Mouse (Mus musculus) kidney, adult 18-20 months (tissue): ENCODE results near the gene Slc45a1.

Experiments used
- DNase-seq: peaks from one replicate; pipeline ENCODE4 v3.0.0; 2021

The Slc45a1 gene

DNA sequence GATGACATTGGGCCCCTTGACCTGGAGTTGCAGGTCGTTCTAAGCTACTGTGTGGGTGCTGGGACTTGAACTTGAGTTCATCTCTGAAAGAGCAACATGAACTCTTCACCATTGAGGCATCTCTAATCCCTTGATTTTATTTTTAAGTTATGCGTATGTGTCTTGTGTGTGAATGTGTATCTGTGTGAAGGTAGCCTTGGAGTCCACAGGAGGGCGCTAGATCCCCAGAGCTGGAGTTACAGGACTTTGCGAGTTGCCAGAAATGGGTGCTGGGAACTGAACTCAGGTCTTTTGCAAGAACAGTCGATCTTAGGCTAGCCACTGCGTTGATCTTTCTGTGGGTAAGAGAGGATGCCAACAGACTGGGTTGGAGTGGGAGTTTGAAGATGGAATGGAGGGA, 4.5 kb upstream of the Slc45a1 start:
- DNase-seq = peak; percentile 53

DNA sequence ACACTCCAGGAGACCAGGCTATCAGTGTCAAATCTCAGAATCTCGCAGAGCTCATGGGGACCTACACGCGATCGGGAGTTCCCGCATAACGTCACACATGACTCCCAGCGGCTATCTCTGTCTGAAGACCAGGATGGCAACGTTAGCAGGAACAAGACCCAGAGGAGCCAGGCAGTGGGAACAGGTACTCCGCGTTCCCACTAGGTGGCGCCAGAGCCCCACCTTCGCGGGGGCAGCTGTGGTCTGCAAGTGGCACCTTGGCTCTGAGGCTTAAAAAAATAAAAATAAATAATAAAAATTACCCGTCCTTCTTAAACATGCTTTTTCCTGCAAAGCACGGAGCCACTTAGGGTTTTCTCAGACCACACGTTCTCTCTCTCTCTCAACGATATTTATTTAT, 4.0 kb upstream of the Slc45a1 start:
- peak; percentile 83 for DNase-seq

DNA sequence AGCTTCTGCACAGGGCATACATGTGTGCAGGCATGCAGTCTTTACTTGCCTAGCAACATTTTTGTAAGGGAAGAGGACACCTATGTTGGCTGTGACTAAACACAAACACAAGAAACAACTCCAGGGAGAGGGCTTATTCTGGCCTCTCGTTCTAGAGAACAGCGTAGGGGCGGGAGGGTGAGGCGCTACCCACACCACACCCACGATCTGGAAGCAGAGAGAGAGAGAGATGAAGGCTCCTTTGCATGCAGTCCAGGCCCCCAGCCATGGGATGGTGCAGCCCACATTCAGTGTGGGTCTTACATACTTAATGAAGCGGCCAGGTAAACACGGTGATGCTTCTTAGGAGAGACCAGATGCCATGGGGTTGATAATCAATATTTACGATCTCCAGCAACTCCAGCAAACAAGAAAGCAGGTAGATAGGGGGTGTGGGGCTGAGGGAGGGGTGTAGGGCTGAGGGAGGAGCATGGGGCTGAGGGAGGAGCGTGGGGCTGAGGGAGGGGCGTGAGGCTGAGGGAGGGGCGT, 1.2 kb upstream of the Slc45a1 start:
- no peak for DNase-seq

DNA sequence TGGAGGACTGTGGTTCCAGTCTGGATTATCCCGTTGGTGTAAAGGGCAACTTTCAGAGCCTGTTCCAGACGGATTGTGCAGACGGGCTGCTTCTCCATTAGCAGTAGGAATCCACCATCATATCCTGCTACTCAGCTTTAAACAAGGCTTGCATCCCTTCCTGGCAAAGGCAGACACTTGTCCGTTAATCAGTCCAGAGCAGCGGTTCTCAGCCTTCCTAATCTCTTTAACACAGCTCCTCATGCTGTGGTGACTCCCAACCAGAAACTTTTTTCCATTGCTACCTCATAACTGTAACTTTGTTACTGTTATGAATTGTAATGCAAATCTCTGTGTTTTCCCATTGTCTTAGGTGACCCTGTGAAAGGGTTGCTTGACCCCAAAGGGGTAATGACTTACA, 2.6 kb downstream of the Slc45a1 start:
- no peak for DNase-seq

DNA sequence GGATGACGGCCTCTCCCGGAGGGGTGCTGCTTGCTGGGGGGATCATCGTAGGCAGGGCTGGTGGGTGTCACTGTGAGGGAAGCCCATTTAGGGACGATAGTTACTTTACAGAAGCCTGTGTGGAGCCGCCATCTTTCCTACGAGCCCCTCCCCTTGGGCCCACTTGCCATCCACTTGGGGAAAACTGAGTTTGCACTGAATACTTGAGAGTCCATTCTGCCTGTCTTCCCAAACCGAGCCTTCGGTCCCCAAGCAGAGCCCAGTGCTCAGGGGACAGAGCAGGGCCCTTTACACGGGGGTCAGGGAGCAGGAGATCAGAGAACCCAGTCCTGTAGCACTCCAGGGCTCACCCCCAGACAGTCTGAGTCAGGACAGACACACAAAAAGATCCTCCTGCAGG, 7.7 kb downstream of the Slc45a1 start:
- DNase-seq = no peak

DNA sequence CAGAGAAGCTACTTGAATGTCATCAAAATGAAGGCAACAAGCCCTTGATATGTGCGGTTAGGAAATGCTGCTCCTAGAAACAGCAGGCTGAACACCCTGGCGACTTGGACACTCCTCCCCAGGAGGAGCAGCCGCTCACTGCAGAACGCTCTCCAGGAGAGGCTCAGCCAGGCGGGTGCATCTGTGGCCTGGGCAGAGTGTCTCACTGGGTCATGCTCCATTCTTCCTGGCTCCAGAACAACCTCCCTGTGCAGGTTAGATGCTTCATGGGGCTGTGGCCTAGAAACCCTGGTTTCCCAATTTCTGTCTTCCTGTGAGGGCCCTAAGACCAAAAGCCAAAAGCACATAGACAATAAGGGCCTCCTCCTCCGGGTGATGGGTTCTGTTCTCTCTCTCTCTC, 15.3 kb downstream of the Slc45a1 start:
- DNase-seq = no peak

DNA sequence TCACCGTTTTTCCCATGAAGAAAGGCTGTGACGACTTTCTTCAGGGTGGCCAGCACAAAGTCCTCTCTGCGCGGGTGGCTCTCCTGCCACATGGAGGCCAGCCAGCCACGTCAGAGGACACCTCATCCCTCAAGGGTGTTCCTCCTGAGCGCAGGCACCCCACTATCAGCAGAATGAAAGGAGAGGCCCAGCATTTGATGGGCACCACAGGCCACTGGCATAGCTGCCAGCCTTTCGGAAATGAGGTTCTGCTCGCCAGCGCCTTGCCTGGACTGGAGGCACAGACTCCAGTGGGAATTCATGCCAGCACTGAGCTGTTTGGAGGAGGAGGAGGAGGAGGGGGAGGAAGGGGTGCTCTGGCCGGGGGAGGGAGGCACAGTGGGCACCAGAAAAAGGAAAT, 16.4 kb downstream of the Slc45a1 start:
- no peak for DNase-seq

GRCm38 (mm10) chr4:150629266-150629665, 22.7 kb downstream of the Slc45a1 start:
- DNase-seq = peak; percentile 40

DNA sequence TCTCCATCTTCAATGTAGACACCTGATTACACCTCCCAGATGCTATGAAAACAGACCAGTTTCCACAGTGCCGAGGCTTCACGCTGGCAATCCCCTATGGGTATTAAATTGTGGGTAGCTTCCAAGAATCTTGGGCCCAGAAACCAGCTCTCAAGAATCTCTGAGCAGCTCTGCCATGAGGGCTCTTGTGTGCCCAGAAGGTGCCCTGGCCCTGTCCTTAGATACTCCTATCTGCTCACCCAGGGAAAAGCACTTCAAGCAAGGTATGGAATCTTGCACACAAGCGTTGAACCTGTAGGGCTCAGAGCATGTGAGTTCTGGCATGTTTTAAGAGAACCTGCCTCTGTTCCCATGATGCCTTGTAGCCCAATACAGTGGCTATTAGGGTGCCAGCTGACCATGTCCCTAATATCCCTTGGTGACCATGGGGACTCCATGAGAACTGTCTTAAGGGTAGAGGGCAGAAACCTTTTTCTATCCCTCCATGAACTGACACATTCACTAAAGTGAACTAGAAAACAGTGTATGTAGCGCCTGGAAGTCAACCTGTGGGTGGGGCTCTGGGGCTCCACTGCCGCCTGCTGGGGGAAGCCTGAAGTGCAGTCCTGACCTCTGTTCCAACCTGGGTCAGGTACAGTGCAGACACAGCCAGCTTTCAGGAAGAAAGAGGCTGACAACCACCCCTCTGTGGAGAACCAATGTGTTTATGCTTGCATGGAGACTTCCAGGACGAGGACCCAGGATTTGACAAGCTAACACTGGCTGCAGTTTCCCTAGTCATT, 25.8 kb downstream of the Slc45a1 start:
- DNase-seq = peak; percentile 86

DNA sequence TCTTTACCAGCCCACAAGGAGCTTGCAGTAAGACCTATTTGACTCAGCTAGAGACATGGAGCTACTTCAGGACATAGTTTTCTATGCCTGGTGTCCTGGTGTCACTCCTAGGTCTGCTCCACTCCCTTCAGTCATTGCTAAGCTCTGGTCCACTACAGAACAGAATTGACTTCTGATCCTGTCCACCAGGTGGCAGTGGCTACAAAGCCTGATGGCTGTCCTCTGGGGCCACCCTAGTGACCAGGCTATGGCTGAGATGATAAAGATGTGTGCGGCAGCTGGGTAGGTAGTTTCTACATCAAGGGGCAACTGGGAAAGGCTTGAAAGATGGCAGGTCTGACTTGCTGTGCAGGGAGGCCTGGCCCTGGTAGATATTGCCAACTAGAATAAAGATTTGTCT, 26.5 kb downstream of the Slc45a1 start:
- DNase-seq = peak; percentile 76

GRCm38 (mm10) chr4:150624933-150625332, 27.0 kb downstream of the Slc45a1 start:
- no peak for DNase-seq

- DNase-seq = no peak
Observed at GRCm38 (mm10) chr4:150624214-150624823, 27.7 kb downstream of the Slc45a1 start.

DNA sequence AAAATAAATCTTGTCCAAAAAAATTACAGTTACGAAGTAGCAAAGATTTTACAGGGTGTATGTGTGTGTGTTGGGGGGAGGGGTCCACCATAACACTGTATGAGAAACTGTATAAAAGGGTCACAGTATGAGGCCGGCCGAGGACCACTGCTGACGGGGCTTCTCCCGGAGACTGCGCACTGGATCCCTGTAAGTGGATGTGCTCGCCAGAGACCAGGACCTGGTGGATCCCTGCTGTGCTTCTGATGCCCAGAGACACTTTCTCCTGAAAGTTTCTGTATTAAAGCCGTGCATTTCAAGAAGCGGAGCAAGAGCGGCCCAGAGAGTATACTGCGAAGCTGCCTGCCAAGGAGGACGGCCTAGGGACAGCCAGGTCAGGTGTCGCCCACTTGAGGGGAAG, 29.3 kb downstream of the Slc45a1 start:
- DNase-seq = no peak

DNA sequence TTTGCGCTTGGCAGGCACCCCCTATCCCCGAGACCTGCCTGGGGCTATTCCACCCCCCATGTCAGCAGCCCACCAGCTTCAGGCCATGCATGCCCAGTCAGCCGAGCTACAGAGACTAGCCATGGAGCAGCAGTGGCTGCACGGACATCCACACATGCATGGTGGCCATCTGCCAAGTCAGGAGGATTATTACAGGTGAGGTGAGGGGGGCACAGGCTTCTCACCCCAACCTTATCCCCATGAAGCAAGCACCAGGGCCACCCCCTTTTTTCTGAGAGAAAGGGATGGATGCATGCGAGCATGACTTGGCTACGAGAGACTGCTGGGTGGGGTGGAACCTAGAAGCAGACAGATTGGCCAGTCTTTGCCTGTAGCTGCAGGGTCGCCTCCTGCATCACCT, 33.0 kb downstream of the Slc45a1 start:
- no peak for DNase-seq

- no peak for DNase-seq
Observed at GRCm38 (mm10) chr4:150616841-150617240, 35.1 kb downstream of the Slc45a1 start.

DNA sequence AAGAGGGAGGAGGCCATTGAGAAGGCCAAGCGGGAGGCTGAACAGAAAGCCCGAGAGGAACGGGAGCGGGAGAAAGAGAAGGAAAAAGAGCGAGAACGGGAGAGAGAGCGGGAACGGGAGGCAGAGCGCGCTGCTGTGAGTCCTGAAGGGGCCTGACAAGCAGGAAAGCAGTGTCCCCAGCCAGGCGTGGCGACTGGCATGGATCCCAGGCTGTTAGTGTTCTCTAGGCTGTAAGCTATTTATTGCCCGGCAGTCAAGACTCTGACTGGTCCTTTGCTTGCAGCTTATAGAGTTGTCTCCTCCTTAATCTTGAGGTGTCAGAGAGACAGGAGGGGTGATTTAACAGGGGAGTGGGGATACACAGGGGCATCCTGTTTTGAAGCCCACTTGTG, 35.9 kb downstream of the Slc45a1 start:
- peak; percentile 67 for DNase-seq

DNA sequence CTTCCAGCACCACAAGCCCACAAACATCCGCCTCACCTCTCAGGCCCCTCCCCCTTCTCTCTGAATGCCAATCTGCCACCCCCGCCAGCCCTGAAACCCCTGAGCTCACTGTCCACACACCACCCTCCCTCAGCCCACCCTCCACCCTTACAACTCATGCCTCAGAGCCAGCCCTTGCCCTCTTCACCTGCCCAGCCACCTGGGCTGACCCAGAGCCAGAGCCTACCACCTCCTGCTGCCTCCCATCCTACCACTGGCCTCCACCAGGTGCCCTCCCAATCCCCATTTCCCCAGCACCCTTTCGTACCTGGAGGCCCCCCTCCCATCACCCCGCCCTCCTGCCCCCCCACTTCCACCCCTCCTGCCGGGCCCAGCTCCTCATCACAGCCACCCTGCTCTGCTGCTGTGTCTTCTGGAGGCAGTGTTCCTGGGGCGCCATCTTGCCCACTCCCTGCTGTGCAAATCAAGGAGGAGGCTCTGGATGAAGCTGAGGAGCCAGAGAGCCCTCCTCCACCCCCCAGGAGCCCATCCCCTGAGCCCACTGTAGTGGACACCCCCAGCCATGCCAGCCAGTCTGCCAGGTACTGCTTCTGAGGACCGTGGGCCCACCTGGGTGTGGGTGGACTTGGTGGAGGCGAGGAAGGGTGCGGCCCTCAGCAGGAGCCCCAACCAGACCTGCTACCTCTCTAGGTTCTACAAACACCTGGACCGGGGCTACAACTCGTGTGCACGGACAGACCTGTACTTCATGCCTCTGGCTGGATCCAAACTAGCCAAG, 36.5 kb downstream of the Slc45a1 start:
- DNase-seq = no peak

- DNase-seq = no peak
Observed at GRCm38 (mm10) chr4:150613715-150614114, 38.3 kb downstream of the Slc45a1 start.

DNA sequence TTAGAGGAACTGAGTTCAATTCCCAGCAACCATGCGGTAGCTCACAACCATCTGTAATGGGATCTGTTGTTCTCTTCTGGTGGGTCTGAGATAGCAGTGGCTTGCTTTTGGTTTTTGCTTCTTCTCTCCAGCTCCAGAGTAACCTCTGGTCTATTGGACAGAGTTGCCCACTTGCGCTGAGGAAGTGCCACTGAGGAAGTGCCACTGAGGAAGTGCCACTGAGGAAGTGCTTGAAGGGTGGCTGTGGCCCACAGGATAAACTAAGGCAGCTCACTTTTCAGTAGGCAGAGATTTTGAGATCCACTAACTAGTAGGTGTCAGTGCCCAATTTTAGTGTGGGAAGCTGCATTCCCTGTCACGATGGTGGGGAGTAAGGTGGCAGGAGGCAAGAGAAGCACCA, 43.3 kb downstream of the Slc45a1 start:
- no peak for DNase-seq

GRCm38 (mm10) chr4:150606449-150607161, 45.4 kb downstream of the Slc45a1 start:
- no peak for DNase-seq

GRCm38 (mm10) chr4:150605804-150606203, 46.2 kb downstream of the Slc45a1 start:
- DNase-seq = no peak

DNA sequence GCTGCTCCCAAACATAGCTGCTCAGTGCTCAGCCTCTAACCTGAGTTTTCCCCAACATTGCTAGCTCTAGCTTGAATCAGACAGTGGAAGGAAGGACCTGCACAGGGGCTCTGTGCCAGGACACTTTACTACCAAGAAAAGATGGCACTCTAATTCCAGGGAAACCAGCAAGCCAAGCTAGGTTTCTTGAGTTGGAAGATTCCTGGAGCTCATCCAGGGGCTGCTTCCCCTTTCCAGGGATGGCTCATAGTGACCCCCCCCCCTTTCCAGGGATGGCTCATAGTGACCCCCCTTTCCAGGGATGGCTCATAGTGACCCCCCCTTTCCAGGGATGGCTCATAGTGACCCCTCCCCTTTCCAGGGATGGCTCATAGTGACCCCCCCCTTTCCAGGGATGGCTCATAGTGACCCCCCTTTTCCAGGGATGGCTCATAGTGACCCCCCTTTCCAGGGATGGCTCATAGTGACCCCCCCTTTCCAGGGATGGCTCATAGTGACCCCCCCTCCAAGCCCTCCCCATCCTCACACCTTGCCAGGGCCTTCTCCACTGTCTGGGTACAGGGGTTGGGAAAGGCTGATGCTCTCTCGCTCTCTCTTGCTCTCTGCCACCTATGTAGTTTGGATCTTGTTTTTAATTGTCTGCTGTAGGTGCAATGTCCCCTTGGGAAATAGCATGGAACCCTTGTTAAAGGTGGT, 48.5 kb downstream of the Slc45a1 start:
- DNase-seq = no peak
